Mouse (Mus musculus): ENCODE results near the gene S100a2. TPM values are rescaled to one million over a fixed set of nuclear protein-coding genes. Genes with fewer than 3 reads are reported as not detected.

S100a2 gene
- total and polyA plus RNA-seq, 2 experiments from 2014 or later = not detected

- DNase-seq (ENCODE audit: low spot score) (no peak), ATAC-seq (ENCODE audit: low FRiP score) (no peak)
- H3K27ac ChIP-seq (ENCODE audit: low read depth, low read length) = no peak overlapping the region
- H3K4me3 ChIP-seq (ENCODE audit: low read depth, low read length) = no peak overlapping the region
- no peaks in the 10 kb centered on the region for H3K27me3 ChIP-seq (ENCODE audit: insufficient read depth, low read length)
- WGBS = 94% methylated on average over 1 of the region's 1 CpGs
- H3K4me2 ChIP-seq (ENCODE audit: low read depth, low read length, poor library complexity, severe bottlenecking) = no peak overlapping the region
- H3K9me3 ChIP-seq (ENCODE audit: low read length) = no peaks in the 10 kb centered on the region
- no peaks in the 10 kb centered on the region for H3K36me3 ChIP-seq (ENCODE audit: insufficient read depth, low read length)
- no peak overlapping the region for H3K9ac ChIP-seq (replicated peaks; ENCODE audit: low read length, poor library complexity, severe bottlenecking)
- TF ChIP-seq CTCF (IDR thresholded peaks at IDR 0.05) = peak; percentile 42
- no peaks in the 10 kb centered on the region for H3K4me1 ChIP-seq (ENCODE audit: insufficient read depth, low read length)
Observed at GRCm38 (mm10) chr3:90582156-90582555, 7.9 kb upstream of the S100a2 start.

- H3K27ac ChIP-seq (ENCODE audit: low read depth, low read length) = no peak overlapping the region
- H3K9me3 ChIP-seq (ENCODE audit: low read length) = no peaks in the 10 kb centered on the region
- H3K4me1 ChIP-seq (ENCODE audit: insufficient read depth, low read length) = no peaks in the 10 kb centered on the region
- WGBS = 94% methylated on average over 4 of the region's 4 CpGs
- no peak for ATAC-seq (ENCODE audit: low FRiP score)
- no peaks in the 10 kb centered on the region for H3K27me3 ChIP-seq (ENCODE audit: insufficient read depth, low read length)
- DNase-seq (ENCODE audit: low spot score) = no peak
- H3K4me3 ChIP-seq (ENCODE audit: low read depth, low read length) = no peak overlapping the region
- TF ChIP-seq CTCF (IDR thresholded peaks at IDR 0.05) = no peak
- no peak overlapping the region for H3K9ac ChIP-seq (replicated peaks; ENCODE audit: low read length, poor library complexity, severe bottlenecking)
- no peaks in the 10 kb centered on the region for H3K36me3 ChIP-seq (ENCODE audit: insufficient read depth, low read length)
- no peak overlapping the region for H3K4me2 ChIP-seq (ENCODE audit: low read depth, low read length, poor library complexity, severe bottlenecking)
Observed at GRCm38 (mm10) chr3:90582556-90582955, 7.5 kb upstream of the S100a2 start.

- DNase-seq (ENCODE audit: low spot score) = peak; percentile 32
Observed at GRCm38 (mm10) chr3:90583893-90584292, 6.2 kb upstream of the S100a2 start.

GRCm38 (mm10) chr3:90585595-90585994 is 4.5 kb upstream of the S100a2 start:
- Histone ChIP-seq H3K4me2 (ENCODE audit: low read depth, low read length, poor library complexity, severe bottlenecking) (no peak overlapping the region), H3K4me1 (ENCODE audit: insufficient read depth, low read length) (no peaks in the 10 kb centered on the region), H3K4me3 (ENCODE audit: low read depth, low read length) (no peak overlapping the region), H3K27me3 (ENCODE audit: insufficient read depth, low read length) (no peaks in the 10 kb centered on the region), H3K9ac (replicated peaks; ENCODE audit: low read length, poor library complexity, severe bottlenecking) (no peak overlapping the region), H3K27ac (ENCODE audit: low read depth, low read length) (no peak overlapping the region), H3K9me3 (ENCODE audit: low read length) (no peaks in the 10 kb centered on the region), H3K36me3 (ENCODE audit: insufficient read depth, low read length) (no peaks in the 10 kb centered on the region)
- ATAC-seq (ENCODE audit: low FRiP score) (no peak), DNase-seq (ENCODE audit: low spot score) (peak; percentile 69)
- TF ChIP-seq CTCF (IDR thresholded peaks at IDR 0.05) = peak; percentile 85
- WGBS = 30% methylated on average over 5 of the region's 5 CpGs

More at GRCm38 (mm10) chr3:90583893-90584292, 6.2 kb upstream of the S100a2 start:
- WGBS = 43% methylated on average over 3 of the region's 3 CpGs
- no peaks in the 10 kb centered on the region for H3K27me3 ChIP-seq (ENCODE audit: insufficient read depth, low read length)
- no peak overlapping the region for H3K4me3 ChIP-seq (ENCODE audit: low read depth, low read length)
- ATAC-seq (ENCODE audit: low FRiP score) = no peak
- H3K4me2 ChIP-seq (ENCODE audit: low read depth, low read length, poor library complexity, severe bottlenecking) = no peak overlapping the region
- no peak overlapping the region for H3K9ac ChIP-seq (replicated peaks; ENCODE audit: low read length, poor library complexity, severe bottlenecking)
- no peak overlapping the region for H3K27ac ChIP-seq (ENCODE audit: low read depth, low read length)
- no peaks in the 10 kb centered on the region for H3K4me1 ChIP-seq (ENCODE audit: insufficient read depth, low read length)
- H3K36me3 ChIP-seq (ENCODE audit: insufficient read depth, low read length) = no peaks in the 10 kb centered on the region
- no peaks in the 10 kb centered on the region for H3K9me3 ChIP-seq (ENCODE audit: low read length)
- TF ChIP-seq CTCF (IDR thresholded peaks at IDR 0.05) = no peak

- Histone ChIP-seq H3K27me3 (ENCODE audit: insufficient read depth, low read length) (no peaks in the 10 kb centered on the region), H3K4me2 (ENCODE audit: low read depth, low read length, poor library complexity, severe bottlenecking) (no peak overlapping the region), H3K4me3 (ENCODE audit: low read depth, low read length) (no peak overlapping the region), H3K9me3 (ENCODE audit: low read length) (no peaks in the 10 kb centered on the region), H3K27ac (ENCODE audit: low read depth, low read length) (no peak overlapping the region), H3K4me1 (ENCODE audit: insufficient read depth, low read length) (no peaks in the 10 kb centered on the region), H3K36me3 (ENCODE audit: insufficient read depth, low read length) (no peaks in the 10 kb centered on the region), H3K9ac (replicated peaks; ENCODE audit: low read length, poor library complexity, severe bottlenecking) (no peak overlapping the region)
- WGBS = 86% methylated on average over 15 of the region's 15 CpGs
- ATAC-seq (ENCODE audit: low FRiP score) (no peak), DNase-seq (ENCODE audit: low spot score) (no peak)
- TF ChIP-seq CTCF (IDR thresholded peaks at IDR 0.05) = no peak
Observed at GRCm38 (mm10) chr3:90586016-90586643, 3.9 kb upstream of the S100a2 start.

- no peaks in the 10 kb centered on the region for H3K27me3 ChIP-seq (ENCODE audit: insufficient read depth, low read length)
- no peak for TF ChIP-seq CTCF (IDR thresholded peaks at IDR 0.05)
- H3K27ac ChIP-seq (ENCODE audit: low read depth, low read length) = no peak overlapping the region
- no peaks in the 10 kb centered on the region for H3K36me3 ChIP-seq (ENCODE audit: insufficient read depth, low read length)
- 70% methylated on average over 10 of the region's 10 CpGs for WGBS
- no peak overlapping the region for H3K4me2 ChIP-seq (ENCODE audit: low read depth, low read length, poor library complexity, severe bottlenecking)
- H3K9ac ChIP-seq (replicated peaks; ENCODE audit: low read length, poor library complexity, severe bottlenecking) = no peak overlapping the region
- no peak for DNase-seq (ENCODE audit: low spot score)
- H3K4me3 ChIP-seq (ENCODE audit: low read depth, low read length) = no peak overlapping the region
- no peaks in the 10 kb centered on the region for H3K4me1 ChIP-seq (ENCODE audit: insufficient read depth, low read length)
- H3K9me3 ChIP-seq (ENCODE audit: low read length) = no peaks in the 10 kb centered on the region
- no peak for ATAC-seq (ENCODE audit: low FRiP score)
Observed at GRCm38 (mm10) chr3:90586906-90587305, 3.1 kb upstream of the S100a2 start.

Data from midbrain, postnatal 0 days (tissue).